Mouse (Mus musculus) stomach, postnatal 0 days (tissue): ENCODE measurements around the gene Trabd2b. TPM values are rescaled to one million over a fixed set of nuclear protein-coding genes. Genes with fewer than 3 reads are reported as not detected.

Source experiments
- ATAC-seq: fragments of 200-750 bp; cut with Nextera tagmentation; 2 replicates; pipeline ENCODE4 v1.8.0; 2017; ENCODE audit not compliant: low FRiP score, low TSS enrichment
- DNase-seq: peaks from one replicate; pipeline ENCODE4 v3.0.0-alpha.2; 2016; ENCODE audit warnings: low spot score
- H3K27ac ChIP-seq: fragments of 300-500 bp; sonication (generic); replicated peaks from 2 replicates; pipeline ENCODE4 v1.5.1; 2014; ENCODE audit warnings: mild to moderate bottlenecking, control low read depth
- H3K27me3 ChIP-seq: fragments of 300-500 bp; sonication (generic); 2 replicates; pipeline ENCODE4 v1.6.1; 2014; ENCODE audit warnings: low read length; ENCODE audit not compliant: control insufficient read depth, insufficient read depth
- H3K36me3 ChIP-seq: fragments of 300-500 bp; sonication (generic); 2 replicates; pipeline ENCODE4 v1.6.1; 2014; ENCODE audit warnings: low read length, mixed read lengths; ENCODE audit not compliant: control insufficient read depth, insufficient read depth
- H3K4me1 ChIP-seq: fragments of 300-500 bp; sonication (generic); replicated peaks from 2 replicates; pipeline ENCODE4 v1.6.1; 2014; ENCODE audit warnings: antibody characterized with exemption; ENCODE audit not compliant: control insufficient read depth, insufficient read depth
- H3K4me2 ChIP-seq: fragments of 300-500 bp; sonication (generic); replicated peaks from 2 replicates; pipeline ENCODE4 v1.6.1; 2014; ENCODE audit warnings: low read depth, mild to moderate bottlenecking, control low read depth, moderate library complexity
- H3K4me3 ChIP-seq: fragments of 300-500 bp; sonication (generic); 2 replicates; pipeline ENCODE4 v1.5.1; 2014; ENCODE audit warnings: low read depth, low read length, control low read depth
- H3K9ac ChIP-seq: fragments of 300-500 bp; sonication (generic); 2 replicates; pipeline ENCODE4 v1.6.1; 2014; ENCODE audit warnings: mild to moderate bottlenecking, low read length, control low read depth, mixed read lengths
- H3K9me3 ChIP-seq: fragments of 300-500 bp; sonication (generic); 2 replicates; pipeline ENCODE4 v1.6.1; 2016; ENCODE audit warnings: low read length; ENCODE audit not compliant: control insufficient read depth
- CTCF ChIP-seq: IDR thresholded peaks from 2 replicates; pipeline ENCODE4 v1.5.1; 2016; ENCODE audit warnings: antibody characterized with exemption, low read depth, mild to moderate bottlenecking, moderate library complexity
- EP300 ChIP-seq: optimal IDR thresholded peaks from 2 replicates; pipeline ENCODE3; 2016; ENCODE audit warnings: antibody characterized with exemption
- WGBS: fragments of 180-500 bp; shearing (Covaris S2); extraction: QIAGEN DNeasy Blood & Tissue Kit; methylation state at CpG from one replicate; pipeline ENCODE4 v1.1.7; 2014; 5-methylcytosine and 5-hydroxymethylcytosine counted together
- polyA plus RNA-seq: library from polyadenylated mRNA; unstranded; fragments of >200 nt; fragmentation: Nextera tagmentation; extraction: Ambion mirVana; gene quantifications from 2 replicates; pipeline ENCODE4 v1.2.1, GENCODE M21; 2015

Trabd2b gene
- polyA plus RNA-seq, result 0.59 and 0.61 TPM in 2 replicates

- no peaks in the 10 kb centered on the region for H3K27me3 ChIP-seq
- H3K4me1 ChIP-seq, result no peaks in the 10 kb centered on the region
- WGBS, result 1% methylated on average over 54 of the region's 61 CpGs
- H3K36me3 ChIP-seq, result no peaks in the 10 kb centered on the region
- H3K9me3 ChIP-seq, result no peaks in the 10 kb centered on the region
- ATAC-seq (peak; percentile 47), DNase-seq (peak; percentile 19)
- H3K9ac ChIP-seq, result peak within 1 kb of the TSS; percentile 67
- no peak for TF ChIP-seq EP300
- no peak for TF ChIP-seq CTCF
- H3K27ac ChIP-seq, result peak within 1 kb of the TSS; percentile 85
- peak within 1 kb of the TSS; percentile 97 for H3K4me2 ChIP-seq
- peak within 1 kb of the TSS; percentile 74 for H3K4me3 ChIP-seq
Measured at GRCm38 (mm10) chr4:114406355-114407101, at the start of gene Trabd2b. Gene Trabd2b, plus strand, starts transcription at chr4:114406724.

GRCm38 (mm10) chr4:114357420-114357819 lies 49.1 kb upstream of the Trabd2b start:
- 32% methylated on average over 4 of the region's 4 CpGs for WGBS

GRCm38 (mm10) chr4:114358874-114359273 lies 47.6 kb upstream of the Trabd2b start:
- Histone ChIP-seq H3K27ac (no peak overlapping the region), H3K4me2 (no peak overlapping the region), H3K36me3 (no peaks in the 10 kb centered on the region), H3K4me3 (no peak overlapping the region), H3K27me3 (no peaks in the 10 kb centered on the region), H3K9ac (no peak overlapping the region), H3K9me3 (no peaks in the 10 kb centered on the region), H3K4me1 (no peaks in the 10 kb centered on the region)
- TF ChIP-seq EP300, result no peak
- WGBS, result 56% methylated on average over 2 of the region's 2 CpGs
- DNase-seq, result no peak
- no peak for ATAC-seq

More at GRCm38 (mm10) chr4:114357420-114357819, 49.1 kb upstream of the Trabd2b start:
- Histone ChIP-seq H3K27me3 (no peaks in the 10 kb centered on the region), H3K4me2 (no peak overlapping the region), H3K27ac (no peak overlapping the region), H3K36me3 (no peaks in the 10 kb centered on the region), H3K9me3 (no peaks in the 10 kb centered on the region), H3K9ac (no peak overlapping the region), H3K4me3 (no peak overlapping the region), H3K4me1 (no peaks in the 10 kb centered on the region)
- TF ChIP-seq EP300, result no peak
- TF ChIP-seq CTCF, result no peak
- ATAC-seq (no peak), DNase-seq (no peak)

- Histone ChIP-seq H3K4me1 (no peaks in the 10 kb centered on the region), H3K4me3 (no peak overlapping the region), H3K27me3 (no peaks in the 10 kb centered on the region), H3K4me2 (no peak overlapping the region), H3K36me3 (no peaks in the 10 kb centered on the region), H3K9ac (no peak overlapping the region), H3K9me3 (no peaks in the 10 kb centered on the region), H3K27ac (no peak overlapping the region)
- ATAC-seq (no peak), DNase-seq (no peak)
- TF ChIP-seq EP300 (no peak), CTCF (no peak)
- 86% methylated on average over 1 of the region's 1 CpGs for WGBS
Measured at GRCm38 (mm10) chr4:114359818-114360217, 46.7 kb upstream of the Trabd2b start.

GRCm38 (mm10) chr4:114361336-114361735 lies 45.2 kb upstream of the Trabd2b start:
- no peak overlapping the region for H3K27ac ChIP-seq
- no peaks in the 10 kb centered on the region for H3K27me3 ChIP-seq
- TF ChIP-seq CTCF (no peak), EP300 (no peak)
- DNase-seq (no peak), ATAC-seq (no peak)
- WGBS, result 69% methylated on average over 2 of the region's 2 CpGs
- H3K9me3 ChIP-seq, result no peaks in the 10 kb centered on the region
- no peak overlapping the region for H3K4me2 ChIP-seq
- H3K4me3 ChIP-seq, result no peak overlapping the region
- H3K9ac ChIP-seq, result no peak overlapping the region
- H3K36me3 ChIP-seq, result no peaks in the 10 kb centered on the region
- no peaks in the 10 kb centered on the region for H3K4me1 ChIP-seq

GRCm38 (mm10) chr4:114365000-114365399 lies 41.5 kb upstream of the Trabd2b start:
- no peak for ATAC-seq
- H3K4me1 ChIP-seq, result no peaks in the 10 kb centered on the region

More at GRCm38 (mm10) chr4:114365000-114365399, 41.5 kb upstream of the Trabd2b start:
- Histone ChIP-seq H3K4me2 (no peak overlapping the region), H3K9me3 (no peaks in the 10 kb centered on the region), H3K27me3 (no peaks in the 10 kb centered on the region), H3K27ac (no peak overlapping the region), H3K9ac (no peak overlapping the region), H3K36me3 (no peaks in the 10 kb centered on the region), H3K4me3 (no peak overlapping the region)
- TF ChIP-seq CTCF (no peak), EP300 (no peak)
- WGBS, result 60% methylated on average over 4 of the region's 4 CpGs
- no peak for DNase-seq
